Mouse (Mus musculus): ENCODE data around the gene Slc22a4. TPM values are rescaled to one million over a fixed set of nuclear protein-coding genes. Genes with fewer than 3 reads are reported as not detected.
A peak's percentile ranks its signal among the peaks of the same experiment; 100 is the strongest.
"Not testable (repeated sequence)": the region's sequence is repeated elsewhere in the genome, so short reads cannot be mapped to it uniquely, and the experiment has no call there.

Gene Slc22a4
- polyA plus RNA-seq, 1 experiment from 2014 or later = 2.2 TPM

DNA sequence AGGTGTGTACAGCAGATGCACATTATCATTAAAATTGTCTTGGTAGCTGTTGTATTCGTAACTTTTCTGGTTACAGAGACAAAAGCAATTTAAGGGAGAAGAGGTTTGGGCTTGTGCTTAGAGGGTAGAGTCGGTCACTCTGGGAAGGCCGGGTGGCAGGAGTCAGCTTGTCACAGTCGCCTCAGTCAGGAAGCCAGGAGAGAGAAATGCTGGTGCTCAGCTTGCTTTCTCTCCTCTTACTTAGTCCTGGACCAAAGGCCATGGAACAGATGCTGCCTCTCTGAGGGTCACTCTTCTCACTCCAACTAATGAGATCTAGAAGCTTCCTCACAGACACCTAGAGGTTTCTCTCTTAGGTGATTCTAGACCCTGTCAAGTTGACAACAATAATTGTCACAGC lies 46.5 kb downstream of the Slc22a4 start:
- WGBS = 89% methylated on average over 4 of the region's 4 CpGs

DNA sequence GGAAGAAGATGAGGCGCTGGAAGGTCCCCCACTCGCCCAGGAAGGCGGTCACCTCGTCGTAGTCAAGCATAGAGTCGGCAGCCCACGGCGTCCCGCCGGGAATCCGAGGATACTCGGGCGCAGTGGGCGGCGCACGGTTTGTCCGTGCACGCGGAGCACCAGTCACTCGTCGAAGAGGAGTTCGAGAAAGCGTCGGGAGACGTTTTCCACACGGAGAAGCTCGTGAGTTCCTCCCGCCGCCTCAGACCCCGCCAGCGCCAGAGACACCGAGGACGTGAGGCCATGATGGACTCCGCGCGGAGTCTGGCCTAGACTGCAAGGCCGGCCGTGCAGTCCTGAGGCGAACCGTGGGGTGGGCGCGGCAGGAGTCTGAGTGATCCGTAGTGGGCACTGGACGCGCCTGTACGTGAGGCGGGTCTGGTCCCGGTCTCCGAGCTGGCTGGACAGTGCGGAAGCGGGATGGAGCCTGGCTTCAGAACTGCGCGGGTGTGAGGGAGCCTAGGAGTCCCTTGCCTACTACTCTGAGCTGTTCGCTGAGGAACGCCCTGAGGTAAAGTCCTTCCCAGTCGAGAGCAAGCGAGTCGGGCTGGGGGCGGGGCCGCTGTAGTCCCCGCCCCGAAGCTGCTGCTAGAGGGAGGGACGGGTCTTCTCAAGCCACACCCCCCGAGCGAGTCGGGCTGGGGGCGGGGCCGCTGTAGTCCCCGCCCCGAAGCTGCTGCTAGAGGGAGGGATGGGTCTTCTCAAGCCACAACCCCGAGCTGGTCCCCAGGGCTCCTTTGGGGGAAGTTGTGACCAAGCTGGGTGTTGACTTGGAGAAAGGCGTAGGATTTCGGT lies 47.9 kb downstream of the Slc22a4 start, which contains the start of gene Slc22a21:
Gene Slc22a21, minus strand, starts transcription at position 545 of the 834 bp plus-strand sequence.
- H3K36me3 ChIP-seq = no peaks in the 10 kb centered on the region
- 2% methylated on average over 73 of the region's 73 CpGs for WGBS
- peak; percentile 87 for DNase-seq (ENCODE audit: low spot score)
- H3K9me3 ChIP-seq = no peaks in the 10 kb centered on the region
- H3K27me3 ChIP-seq (ENCODE audit: insufficient read depth, poor library complexity, severe bottlenecking) = peaks cover 17% of the 10 kb centered on the region
- H3K27ac ChIP-seq = peak within 1 kb of the TSS; percentile 82
- peaks cover 13% of the 10 kb centered on the region for H3K4me1 ChIP-seq (replicated peaks)
- peak within 1 kb of the TSS; percentile 68 for H3K4me3 ChIP-seq

More for the DNA sequence above, 46.5 kb downstream of the Slc22a4 start:
- H3K27ac ChIP-seq = no peak overlapping the region
- peaks cover 17% of the 10 kb centered on the region for H3K27me3 ChIP-seq (ENCODE audit: insufficient read depth, poor library complexity, severe bottlenecking)
- no peaks in the 10 kb centered on the region for H3K36me3 ChIP-seq
- DNase-seq (ENCODE audit: low spot score) = no peak
- H3K4me3 ChIP-seq = no peak overlapping the region
- H3K9me3 ChIP-seq = no peaks in the 10 kb centered on the region
- peaks cover 13% of the 10 kb centered on the region for H3K4me1 ChIP-seq (replicated peaks)

DNA sequence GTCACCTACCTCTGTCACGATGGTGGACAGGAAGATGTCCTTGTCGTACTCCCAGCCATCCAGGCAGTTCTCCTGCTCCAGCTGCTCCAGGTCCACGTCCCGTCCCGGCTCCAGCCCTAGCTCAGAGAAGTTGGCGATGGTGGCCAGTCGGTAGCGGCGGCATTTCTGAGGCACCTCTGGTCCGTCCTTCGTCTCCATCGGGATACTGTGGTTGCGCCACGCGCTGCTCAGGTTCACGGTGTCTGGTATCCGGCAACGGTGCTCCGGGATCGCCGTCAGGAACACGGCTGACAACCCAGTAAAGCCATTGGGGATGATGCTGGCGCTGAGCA lies 48.5 kb downstream of the Slc22a4 start:
- Histone ChIP-seq H3K27ac (peak overlapping the region; percentile 82), H3K4me3 (peak overlapping the region; percentile 68), H3K4me1 (replicated peaks) (peaks cover 13% of the 10 kb centered on the region), H3K27me3 (ENCODE audit: insufficient read depth, poor library complexity, severe bottlenecking) (peaks cover 17% of the 10 kb centered on the region)
- H3K36me3 ChIP-seq; H3K9me3 ChIP-seq; DNase-seq (ENCODE audit: low spot score): not testable (repeated sequence)
- WGBS = 1% methylated on average over 23 of the region's 23 CpGs

DNA sequence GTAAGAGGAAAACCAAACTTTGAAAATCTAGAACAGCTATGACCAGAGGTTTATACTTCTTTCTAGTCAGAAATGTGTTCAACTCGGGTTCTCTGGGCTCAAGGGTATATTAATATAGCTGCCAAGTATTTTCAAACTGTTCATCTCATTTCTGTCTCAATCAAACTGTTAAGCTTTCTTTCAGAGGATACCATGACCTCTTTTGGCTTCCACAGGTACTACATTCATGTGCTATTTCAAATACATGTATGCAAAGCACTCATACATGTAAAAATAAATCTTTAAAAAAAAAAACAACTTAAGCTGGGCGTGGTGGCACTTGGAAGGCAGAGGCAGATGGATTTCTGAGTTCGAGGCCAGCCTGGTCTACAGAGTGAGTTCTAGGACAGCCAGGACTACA lies 50.2 kb downstream of the Slc22a4 start:
- H3K36me3 ChIP-seq = no peaks in the 10 kb centered on the region
- no peak overlapping the region for H3K4me3 ChIP-seq
- no peak overlapping the region for H3K27ac ChIP-seq
- DNase-seq (ENCODE audit: low spot score) = no peak
- no peaks in the 10 kb centered on the region for H3K9me3 ChIP-seq
- H3K27me3 ChIP-seq (ENCODE audit: insufficient read depth, poor library complexity, severe bottlenecking) = peaks cover 17% of the 10 kb centered on the region
- 81% methylated on average over 3 of the region's 3 CpGs for WGBS
- peaks cover 13% of the 10 kb centered on the region for H3K4me1 ChIP-seq (replicated peaks)

DNA sequence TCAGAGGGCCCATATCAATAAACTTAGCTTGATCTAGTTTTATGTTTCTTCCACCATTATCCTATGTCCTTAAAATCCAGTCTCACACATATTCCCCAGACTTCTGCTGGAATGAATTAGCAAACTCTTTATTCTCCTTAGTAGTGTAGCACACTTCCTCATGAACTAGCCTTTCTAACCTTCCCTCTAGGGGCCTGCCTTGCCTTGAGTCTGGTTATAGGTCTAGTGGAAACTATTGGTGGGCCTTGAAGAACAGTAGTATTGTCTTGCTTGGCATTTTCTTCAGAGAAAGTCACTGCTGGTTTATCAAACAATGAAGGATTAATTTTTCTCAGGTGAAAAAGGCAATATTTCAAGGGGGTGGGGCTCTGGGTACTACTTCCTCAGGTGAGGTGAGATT lies 52.3 kb downstream of the Slc22a4 start:
- Histone ChIP-seq H3K27ac (no peak overlapping the region), H3K9me3 (no peaks in the 10 kb centered on the region), H3K36me3 (no peaks in the 10 kb centered on the region), H3K4me1 (replicated peaks) (peaks cover 13% of the 10 kb centered on the region), H3K27me3 (ENCODE audit: insufficient read depth, poor library complexity, severe bottlenecking) (peaks cover 17% of the 10 kb centered on the region), H3K4me3 (no peak overlapping the region)
- no peak for DNase-seq (ENCODE audit: low spot score)

DNA sequence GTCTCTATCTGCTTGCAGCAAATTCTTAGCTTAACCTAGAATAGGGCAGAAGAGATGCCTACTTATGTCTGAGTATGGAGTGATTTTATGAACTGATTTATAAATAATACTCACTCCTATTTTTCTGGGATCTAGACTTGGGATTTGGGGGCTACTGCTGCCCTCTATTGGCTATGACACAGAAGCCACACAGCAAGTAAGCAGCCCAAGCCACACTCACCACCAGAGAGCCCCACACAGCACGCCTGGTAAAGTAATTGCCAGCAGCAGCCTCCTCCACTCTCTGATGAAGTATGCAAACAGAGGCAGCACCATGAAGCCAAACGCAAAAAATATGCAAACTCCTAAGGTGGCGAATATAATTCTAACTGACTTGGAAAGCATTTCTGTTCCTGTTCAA lies 68.9 kb downstream of the Slc22a4 start:
- DNase-seq (ENCODE audit: low spot score) = no peak
- WGBS = 51% methylated on average over 3 of the region's 3 CpGs
- no peaks in the 10 kb centered on the region for H3K36me3 ChIP-seq

DNA sequence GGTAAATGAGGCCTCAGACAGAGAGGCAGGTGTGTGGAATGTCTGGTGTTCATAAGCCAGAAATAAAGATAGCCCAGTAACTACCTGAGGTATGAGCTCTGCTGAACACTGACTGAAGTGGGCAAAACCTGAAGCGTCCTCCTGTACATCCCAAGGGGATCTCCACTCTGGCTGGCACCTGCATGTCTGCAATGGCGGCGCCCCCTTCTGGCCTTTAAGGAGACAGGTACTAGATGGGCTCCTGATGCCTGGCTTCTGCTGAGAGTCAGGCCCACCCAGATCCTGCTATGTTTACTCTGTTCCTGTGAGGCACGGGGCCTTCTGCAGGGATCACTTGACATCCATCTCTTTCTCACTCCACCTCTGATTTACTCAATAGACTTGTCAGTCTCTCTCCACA lies 69.7 kb downstream of the Slc22a4 start:
- not testable (repeated sequence) for H3K36me3 ChIP-seq; H3K4me3 ChIP-seq; H3K9me3 ChIP-seq; H3K27me3 ChIP-seq (ENCODE audit: insufficient read depth, poor library complexity, severe bottlenecking); H3K4me1 ChIP-seq (replicated peaks); H3K27ac ChIP-seq; DNase-seq (ENCODE audit: low spot score)
- 40% methylated on average over 4 of the region's 4 CpGs for WGBS

More for the DNA sequence above, 68.9 kb downstream of the Slc22a4 start:
- Histone ChIP-seq H3K4me3 (no peak overlapping the region), H3K27me3 (ENCODE audit: insufficient read depth, poor library complexity, severe bottlenecking) (no peaks in the 10 kb centered on the region), H3K9me3 (no peaks in the 10 kb centered on the region), H3K4me1 (replicated peaks) (no peaks in the 10 kb centered on the region), H3K27ac (no peak overlapping the region)

DNA sequence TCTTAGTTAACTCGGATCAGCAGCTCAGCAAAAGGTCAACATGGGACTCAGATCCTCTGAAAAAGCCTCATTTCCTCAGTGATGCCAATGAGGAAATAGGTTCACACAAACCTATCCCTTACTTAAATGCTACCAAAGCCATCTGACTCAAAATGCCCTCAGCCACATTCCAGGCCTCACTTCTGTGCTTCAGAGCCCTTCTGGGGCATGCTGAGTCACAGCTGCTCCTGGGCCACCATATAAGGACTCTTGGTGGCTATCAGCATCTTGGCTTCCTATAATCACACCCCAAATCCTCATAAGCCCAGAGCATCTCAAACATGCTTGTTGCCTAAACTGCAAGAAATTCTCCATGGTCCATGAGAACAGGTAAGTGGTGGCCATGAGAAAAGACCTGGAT lies 71.3 kb downstream of the Slc22a4 start:
- Histone ChIP-seq H3K36me3 (no peaks in the 10 kb centered on the region), H3K4me1 (replicated peaks) (no peaks in the 10 kb centered on the region), H3K4me3 (no peak overlapping the region), H3K9me3 (no peaks in the 10 kb centered on the region), H3K27ac (no peak overlapping the region), H3K27me3 (ENCODE audit: insufficient read depth, poor library complexity, severe bottlenecking) (no peaks in the 10 kb centered on the region)
- 80% methylated on average over 1 of the region's 1 CpGs for WGBS
- no peak for DNase-seq (ENCODE audit: low spot score)

DNA sequence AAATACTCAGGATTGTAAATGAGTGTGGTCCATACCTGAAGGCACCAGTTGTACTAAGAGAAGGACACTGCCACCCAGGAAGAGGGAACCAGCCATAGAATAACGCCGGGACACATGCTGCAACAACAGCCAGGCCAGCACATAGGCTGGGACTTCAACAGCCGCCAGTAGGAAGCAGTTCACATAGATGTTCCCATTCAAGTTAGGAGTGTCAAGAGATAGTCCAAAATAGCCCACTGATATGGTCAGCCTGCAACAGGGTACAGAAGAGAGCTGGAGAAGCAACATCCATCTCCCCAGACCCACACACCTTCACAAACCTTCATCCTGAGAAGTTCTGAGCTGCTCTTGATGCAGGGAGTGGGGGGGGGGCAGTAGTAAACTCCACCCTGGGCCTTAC lies 73.2 kb downstream of the Slc22a4 start:
- Histone ChIP-seq H3K4me1 (replicated peaks) (no peaks in the 10 kb centered on the region), H3K36me3 (no peaks in the 10 kb centered on the region), H3K27me3 (ENCODE audit: insufficient read depth, poor library complexity, severe bottlenecking) (no peaks in the 10 kb centered on the region), H3K9me3 (no peaks in the 10 kb centered on the region), H3K4me3 (no peak overlapping the region), H3K27ac (no peak overlapping the region)
- WGBS = 89% methylated on average over 3 of the region's 3 CpGs
- no peak for DNase-seq (ENCODE audit: low spot score)

DNA sequence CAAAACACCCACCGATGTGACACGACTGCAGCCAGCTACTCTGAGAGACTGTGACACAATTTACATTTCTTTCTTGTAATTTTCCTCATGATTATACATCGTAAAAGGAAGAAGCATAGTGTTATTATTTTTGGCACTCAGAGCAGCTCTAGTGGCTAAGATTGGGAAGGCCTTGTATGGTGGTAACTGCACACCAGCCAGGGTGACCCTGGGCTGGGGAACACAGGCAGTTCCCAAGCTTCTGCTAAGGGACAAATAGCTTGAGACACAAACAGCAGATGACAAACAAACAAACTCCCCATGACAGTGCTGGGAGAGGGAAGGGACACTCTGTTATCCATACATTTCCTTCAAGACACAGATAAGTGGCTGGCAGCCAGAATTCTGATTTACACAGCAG lies 77.8 kb downstream of the Slc22a4 start:
- H3K9me3 ChIP-seq; H3K36me3 ChIP-seq; H3K27ac ChIP-seq; H3K4me1 ChIP-seq (replicated peaks); H3K4me3 ChIP-seq; DNase-seq (ENCODE audit: low spot score); H3K27me3 ChIP-seq (ENCODE audit: insufficient read depth, poor library complexity, severe bottlenecking): not testable (repeated sequence)
- WGBS = 100% methylated on average over 1 of the region's 3 CpGs

Other genes with a start within 250 kb of the Slc22a4 start
- 0.21 TPM in 1 of 2 replicates, not detected in the other for gene Gm12216, start 168.8 kb downstream of the Slc22a4 start, polyA plus RNA-seq (2016; fragmentation: Nextera tagmentation; extraction: Ambion mirVana)
- 6.3 and 7.7 TPM in 2 replicates for gene Slc22a5, start 136.4 kb downstream of the Slc22a4 start, polyA plus RNA-seq (2016; fragmentation: Nextera tagmentation; extraction: Ambion mirVana)
- 2.0 and 2.4 TPM in 2 replicates for gene Slc22a21, start 47.8 kb downstream of the Slc22a4 start, polyA plus RNA-seq (2016; fragmentation: Nextera tagmentation; extraction: Ambion mirVana)
- gene Pdlim4, start 40.9 kb upstream of the Slc22a4 start, polyA plus RNA-seq (2016; fragmentation: Nextera tagmentation; extraction: Ambion mirVana) = 54.3 and 60.9 TPM in 2 replicates
- 22.7 and 25.0 TPM in 2 replicates for gene P4ha2, start 72.0 kb upstream of the Slc22a4 start, polyA plus RNA-seq (2016; fragmentation: Nextera tagmentation; extraction: Ambion mirVana)
- gene Csf2, start 221.6 kb upstream of the Slc22a4 start, polyA plus RNA-seq (2016; fragmentation: Nextera tagmentation; extraction: Ambion mirVana) = not detected in 2 replicates
- gene Il3, start 239.2 kb upstream of the Slc22a4 start, polyA plus RNA-seq (2016; fragmentation: Nextera tagmentation; extraction: Ambion mirVana) = not detected in 2 replicates